Mouse (Mus musculus) C2C12 (cell line): ENCODE measurements around the gene Cyp2d40.

Experiments used
- CEBPB ChIP-seq: IDR thresholded peaks from one replicate; pipeline ENCODE4 v1.6.1; 2011; ENCODE audit warnings: low read depth, mild to moderate bottlenecking, control low read depth, moderate library complexity
- CTCF ChIP-seq: IDR thresholded peaks from one replicate; pipeline ENCODE4 v1.5.1; 2011; ENCODE audit not compliant: control insufficient read depth, insufficient read depth, insufficient read length
- FOSL1 ChIP-seq: IDR thresholded peaks from one replicate; pipeline ENCODE4 v1.8.0; 2011; ENCODE audit warnings: mild to moderate bottlenecking, low read length; ENCODE audit not compliant: poor library complexity, insufficient read depth, severe bottlenecking
- MAX ChIP-seq: IDR thresholded peaks from one replicate; pipeline ENCODE4 v1.6.1; 2011; ENCODE audit warnings: mild to moderate bottlenecking, control low read depth
- MYOD1 ChIP-seq: IDR thresholded peaks from one replicate; pipeline ENCODE4 v1.6.1; 2011; ENCODE audit warnings: low read depth; ENCODE audit not compliant: control insufficient read depth, insufficient read length
- MYOG ChIP-seq: IDR thresholded peaks from one replicate; pipeline ENCODE4 v1.6.1; 2011; ENCODE audit not compliant: control insufficient read depth, insufficient read length; ENCODE audit errors: extremely low read depth
- USF1 ChIP-seq: IDR thresholded peaks from one replicate; pipeline ENCODE4 v1.6.1; 2011; ENCODE audit warnings: low read depth, mild to moderate bottlenecking, control low read depth, moderate library complexity

DNA sequence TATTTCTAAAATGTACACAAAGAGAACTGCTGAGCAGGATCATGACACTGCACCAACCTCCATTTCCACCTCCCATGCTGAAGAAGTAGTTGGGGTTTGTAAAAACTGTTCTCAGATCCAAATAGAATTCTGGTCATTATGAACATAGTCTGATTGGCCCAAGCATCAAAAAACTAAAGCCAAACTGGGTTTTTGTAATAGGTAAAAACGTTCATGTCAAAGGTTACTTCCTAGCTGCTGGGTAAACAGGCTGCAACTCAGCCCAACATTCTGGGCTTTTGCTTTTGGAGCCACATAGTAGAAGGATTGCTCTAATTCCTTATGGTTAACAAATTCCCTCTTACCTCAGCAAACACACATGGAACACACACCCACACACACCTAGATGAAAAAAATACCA lies 15.8 kb downstream of the Cyp2d40 start:
- no peak for TF ChIP-seq CTCF
- no peak for TF ChIP-seq MAX
- no peak for TF ChIP-seq MYOD1
- TF ChIP-seq MYOG: no peak
- TF ChIP-seq CEBPB: no peak
- TF ChIP-seq FOSL1: no peak
- no peak for TF ChIP-seq USF1
